Mouse (Mus musculus) kidney, adult 9 months (tissue): ENCODE data around the gene Prdx5.

Experiments
- DNase-seq: peaks from one replicate; pipeline ENCODE4 v3.0.0; 2022

Prdx5 gene

GRCm38 (mm10) chr19:6936299-6936698 lies 26.4 kb upstream of the Prdx5 start:
- no peak for DNase-seq

- no peak for DNase-seq
These were observed 24.5 kb upstream of the Prdx5 start, which contains the start of gene Kcnk4 for GRCm38 (mm10) chr19:6934195-6934977. Gene Kcnk4, minus strand, starts transcription at chr19:6934515.

GRCm38 (mm10) chr19:6933436-6934194 lies 23.7 kb upstream of the Prdx5 start:
- DNase-seq, result no peak

- DNase-seq, result no peak
These were observed 23.2 kb upstream of the Prdx5 start for GRCm38 (mm10) chr19:6933102-6933435.

GRCm38 (mm10) chr19:6932018-6932417 lies 22.1 kb upstream of the Prdx5 start:
- DNase-seq, result no peak

GRCm38 (mm10) chr19:6931002-6931401 lies 21.1 kb upstream of the Prdx5 start:
- DNase-seq, result no peak

- DNase-seq, result no peak
These were observed 18.2 kb upstream of the Prdx5 start for GRCm38 (mm10) chr19:6928080-6928479.

GRCm38 (mm10) chr19:6926559-6927255 lies 16.8 kb upstream of the Prdx5 start:
- DNase-seq, result peak; percentile 68

- DNase-seq, result no peak
These were observed 15.9 kb upstream of the Prdx5 start for GRCm38 (mm10) chr19:6925611-6926329.

GRCm38 (mm10) chr19:6925307-6925573 lies 15.3 kb upstream of the Prdx5 start, which contains the start of gene Catsperz:
Gene Catsperz, minus strand, starts transcription at chr19:6925380.
- DNase-seq, result no peak

GRCm38 (mm10) chr19:6924461-6925306 lies 14.8 kb upstream of the Prdx5 start:
- DNase-seq, result peak; percentile 92

- DNase-seq, result no peak
These were observed 13.2 kb upstream of the Prdx5 start for GRCm38 (mm10) chr19:6922901-6923735.

GRCm38 (mm10) chr19:6921647-6922567 lies 12.0 kb upstream of the Prdx5 start, which contains the start of gene Esrra:
Gene Esrra, minus strand, starts transcription at chr19:6921813.
- peak; percentile 100 for DNase-seq

GRCm38 (mm10) chr19:6920741-6921636 lies 11.1 kb upstream of the Prdx5 start:
- DNase-seq, result peak; percentile 76

GRCm38 (mm10) chr19:6919876-6920740 lies 10.2 kb upstream of the Prdx5 start:
- DNase-seq, result peak; percentile 89

- DNase-seq, result no peak
These were observed 9.5 kb upstream of the Prdx5 start for GRCm38 (mm10) chr19:6919431-6919830.

- DNase-seq, result peak; percentile 59
These were observed 8.4 kb upstream of the Prdx5 start for GRCm38 (mm10) chr19:6918321-6918720.

- DNase-seq, result no peak
These were observed 6.6 kb upstream of the Prdx5 start for GRCm38 (mm10) chr19:6916496-6916895.
